21 mouse cellular contexts compared by ENCODE assay signal in genomic region chr8:11038788-11039187, GRCm38 (mm10). TPM values are rescaled to one million over a fixed set of nuclear protein-coding genes. Genes with fewer than 3 reads are reported as not detected.
A peak's percentile ranks its signal among the peaks of the same experiment; 100 is the strongest.
DNase-seq lines count a peak whose midpoint lies in the region; ATAC-seq and TF ChIP-seq lines count a peak whose summit lies in the region.
"Had no signal": no experiment of that assay in that cellular context is flagged by ENCODE, and none has a peak within 500 bp of the region (broad histone marks: within the 10 kb centered on the region; RNA-seq: fewer than 3 reads in every experiment).

No protein-coding gene starts in this region.

- 59% methylated on average over 5 of the region's 5 CpGs for WGBS in lung, adult 2 months

- no peak for TF ChIP-seq POLR2A in lung, adult 2 months (IDR thresholded peaks at IDR 0.05; ENCODE audit: borderline replicate concordance, extremely low read depth, low read depth, low read length)

- peak; percentile 79 for ATAC-seq in megakaryocyte progenitor cell, adult 5-6 weeks (replicated peaks; ENCODE audit: poor library complexity)
- ATAC-seq: forebrain, embryonic 14.5 days; hindbrain, embryonic 16.5 days; inflammation-experienced regulatory T-cells, adult 6 months had no signal

- H3K4me1 ChIP-seq in lung, adult 2 months (ENCODE audit: control insufficient read depth, insufficient read depth, low read length), result no peaks in the 10 kb centered on the region

- peak; percentile 89 for DNase-seq in heart, adult 11 months
- no peak for DNase-seq in heart, postnatal 4 days
- peak; percentile 40 for DNase-seq in lung, postnatal 36 days
- no peak for DNase-seq in lung, adult 2 months
- no peak for DNase-seq in neural tube, embryonic 10.5 days (ENCODE audit: extremely low spot score, low spot score)
- DNase-seq in urinary bladder, adult 2 months (ENCODE audit: low spot score), result no peak
- DNase-seq: adrenal gland, postnatal 10 days; cerebellum, adult 11-12 months; cerebellum, adult 9-10 months; cerebellum, postnatal 25 days; gastrocnemius, adult 2 months; gastrocnemius, postnatal 25 days; heart, postnatal 14 days had no signal

- no peak for TF ChIP-seq CTCF in lung, adult 2 months (IDR thresholded peaks at IDR 0.05; ENCODE audit: insufficient read depth, low read length)

- no peak overlapping the region for H3K4me3 ChIP-seq in lung, adult 2 months (replicated peaks; ENCODE audit: extremely low read depth, low read depth, low read length)
- H3K4me3 ChIP-seq: embryonic facial prominence, embryonic 10.5 days; forebrain, embryonic 10.5 days; gastrocnemius, adult 2 months; heart, adult 2 months; heart, embryonic 15.5 days had no signal

RNA-seq across cellular contexts. Expression of gene Irs2, which starts 30.5 kb away (rescaled TPM):
- total RNA-seq in heart, postnatal 4 days (2021), result 10 to 100 TPM; 39.5 to 47.6 TPM
- 20.7 and 27.1 TPM in 2 replicates for polyA plus RNA-seq in lung, adult 2 months (2012; rRNA removed)
- 4.6 and 6.0 TPM in 2 replicates for total RNA-seq in megakaryocyte progenitor cell, adult 5-6 weeks (2015)
- 2.7 and 4.9 TPM in 2 replicates for total RNA-seq in megakaryocyte progenitor cell, adult 5-6 weeks (2017)
- 8.5 and 13.4 TPM in 2 replicates for polyA plus RNA-seq in urinary bladder, adult 2 months (2012; rRNA removed)

Comparison
In these comparisons a context has a peak if more than half of its experiments do, and no peak if none do; other contexts are left out.
1. DNase-seq: peak in heart, adult 11 months (single experiment) and lung, postnatal 36 days (single experiment); none in heart, postnatal 4 days (single experiment), lung, adult 2 months (single experiment), neural tube, embryonic 10.5 days (single experiment) and urinary bladder, adult 2 months (single experiment).
2. RNA of gene Irs2, which starts 30.5 kb away (total RNA-seq): 39.5 to 47.6 TPM in heart, postnatal 4 days; 2.7 to 6.0 TPM in megakaryocyte progenitor cell, adult 5-6 weeks; every median in the first group is over 4 times any median in the second.